Mouse (Mus musculus): ENCODE results near the gene Mapk8. TPM values are rescaled to one million over a fixed set of nuclear protein-coding genes. Genes with fewer than 3 reads are reported as not detected.
A peak's percentile ranks its signal among the peaks of the same experiment; 100 is the strongest.

Gene Mapk8
- polyA plus RNA-seq (2011; ENCODE audit: insufficient read length, low read depth, missing spikeins): 37.4 and 44.2 TPM in 2 replicates

DNA sequence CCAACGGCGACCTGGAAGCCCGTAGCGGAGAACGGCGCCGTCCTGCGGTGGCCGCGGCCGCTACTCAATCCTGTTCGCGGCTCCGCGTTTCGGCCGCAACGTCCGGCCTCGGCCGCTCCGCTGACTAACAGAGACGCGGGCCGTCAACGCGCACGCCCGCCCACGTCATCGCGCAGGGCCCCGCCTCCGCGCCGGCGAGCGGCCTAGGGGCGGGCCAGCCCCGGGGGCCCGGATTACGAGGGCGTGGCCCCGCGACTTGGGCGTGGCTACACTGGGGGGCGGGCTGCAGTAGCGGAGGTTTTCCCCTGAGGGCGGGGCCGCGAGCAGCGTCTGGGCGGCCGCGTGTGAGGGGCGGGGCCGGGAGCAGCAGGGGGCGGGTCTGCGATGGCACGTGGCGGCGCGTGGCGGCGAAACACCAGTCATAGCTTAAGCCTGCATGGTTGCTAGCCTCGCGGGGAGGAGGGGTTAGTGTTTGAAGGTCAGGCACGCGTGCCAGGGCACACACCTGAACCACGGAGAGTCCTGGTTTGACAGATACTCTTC, at the start of gene Mapk8:
Gene Mapk8, minus strand, starts transcription at position 132 of the 543 bp plus-strand sequence.
- TF ChIP-seq CTCF (IDR thresholded peaks at IDR 0.05; ENCODE audit: borderline replicate concordance, insufficient read depth, low read length) (no peak), POLR2A (IDR thresholded peaks at IDR 0.05; ENCODE audit: low read depth, low read length) (peak; percentile 90)

DNA sequence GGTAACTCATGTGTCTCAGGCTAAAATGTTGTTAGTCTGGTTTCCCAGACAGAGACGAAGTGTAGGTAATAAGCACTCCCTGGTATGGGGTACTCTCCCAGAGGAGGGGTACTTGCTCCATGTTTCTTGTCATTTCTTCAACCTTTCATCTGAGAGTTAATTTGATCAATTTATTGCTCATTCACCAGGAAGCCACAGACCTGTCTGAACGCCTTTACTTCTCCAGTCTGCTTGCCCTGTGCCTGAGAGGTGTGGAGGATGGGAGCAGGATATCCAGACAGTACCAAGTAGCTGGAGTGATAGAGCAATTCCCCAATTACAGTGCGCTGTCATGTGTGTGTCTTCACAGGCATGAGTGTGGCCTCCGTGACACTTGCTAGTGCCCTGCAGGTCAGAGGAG, 48.3 kb upstream of the Mapk8 start:
- TF ChIP-seq CTCF (IDR thresholded peaks at IDR 0.05; ENCODE audit: borderline replicate concordance, insufficient read depth, low read length) (no peak), POLR2A (IDR thresholded peaks at IDR 0.05; ENCODE audit: low read depth, low read length) (no peak)

More for the DNA sequence above, at the start of gene Mapk8:
- peak within 1 kb of the TSS; percentile 97 for H3K4me3 ChIP-seq (ENCODE audit: insufficient read depth, low read length)
- 0 out of 2 replicates have a peak, but pooled peaks cover 4% of the 10 kb centered on the region for H3K4me1 ChIP-seq (ENCODE audit: control insufficient read depth, insufficient read depth, low read length)
- H3K27ac ChIP-seq (ENCODE audit: insufficient read depth, low read length): no peak within 1 kb of the TSS

DNA sequence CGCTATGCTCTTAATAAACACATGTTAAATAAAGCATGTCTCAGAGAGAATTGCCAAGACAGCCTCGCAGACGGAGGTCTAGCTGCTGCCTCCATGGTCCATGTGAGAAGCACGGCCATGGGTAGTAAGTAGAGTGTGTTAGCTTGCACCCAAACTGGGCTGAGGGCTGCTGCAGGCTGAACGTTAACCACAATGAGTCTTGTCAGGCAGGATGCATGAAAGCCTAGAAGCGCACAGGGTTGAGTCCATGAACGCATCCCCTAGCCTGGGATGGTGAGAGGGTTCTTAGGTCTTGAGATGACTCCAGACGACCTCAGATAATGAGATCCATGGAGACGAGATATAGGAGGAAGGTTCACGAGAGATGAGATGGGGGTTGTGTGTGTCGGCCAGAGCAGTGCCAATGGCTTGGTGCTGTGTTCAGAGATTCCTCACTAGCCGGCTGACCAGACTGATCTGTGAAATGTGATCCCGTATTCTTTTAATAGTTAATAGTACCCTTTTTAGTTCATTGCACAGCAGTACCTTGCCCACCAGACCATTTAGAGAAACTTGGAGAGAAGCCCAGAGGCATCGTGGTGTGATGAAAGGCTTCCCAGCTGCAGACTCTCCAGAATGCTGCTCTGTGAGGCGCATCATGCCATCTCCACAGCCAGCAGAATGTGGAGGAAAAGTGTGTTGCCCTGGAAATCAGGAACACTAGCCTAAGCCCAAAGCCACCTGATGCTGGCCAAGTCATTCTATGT, 41.0 kb upstream of the Mapk8 start:
- no peaks in the 10 kb centered on the region for H3K4me1 ChIP-seq (ENCODE audit: control insufficient read depth, insufficient read depth, low read length)
- no peak for TF ChIP-seq CTCF (IDR thresholded peaks at IDR 0.05; ENCODE audit: borderline replicate concordance, insufficient read depth, low read length)
- TF ChIP-seq POLR2A (IDR thresholded peaks at IDR 0.05; ENCODE audit: low read depth, low read length): no peak
- H3K27ac ChIP-seq (ENCODE audit: insufficient read depth, low read length): no peak overlapping the region
- no peak overlapping the region for H3K4me3 ChIP-seq (ENCODE audit: insufficient read depth, low read length)

More for the DNA sequence above, 48.3 kb upstream of the Mapk8 start:
- H3K27ac ChIP-seq (ENCODE audit: insufficient read depth, low read length): no peak overlapping the region
- no peak overlapping the region for H3K4me3 ChIP-seq (ENCODE audit: insufficient read depth, low read length)
- peaks cover 6% of the 10 kb centered on the region; the same call in 1 of the 2 replicates for H3K4me1 ChIP-seq (ENCODE audit: control insufficient read depth, insufficient read depth, low read length)

DNA sequence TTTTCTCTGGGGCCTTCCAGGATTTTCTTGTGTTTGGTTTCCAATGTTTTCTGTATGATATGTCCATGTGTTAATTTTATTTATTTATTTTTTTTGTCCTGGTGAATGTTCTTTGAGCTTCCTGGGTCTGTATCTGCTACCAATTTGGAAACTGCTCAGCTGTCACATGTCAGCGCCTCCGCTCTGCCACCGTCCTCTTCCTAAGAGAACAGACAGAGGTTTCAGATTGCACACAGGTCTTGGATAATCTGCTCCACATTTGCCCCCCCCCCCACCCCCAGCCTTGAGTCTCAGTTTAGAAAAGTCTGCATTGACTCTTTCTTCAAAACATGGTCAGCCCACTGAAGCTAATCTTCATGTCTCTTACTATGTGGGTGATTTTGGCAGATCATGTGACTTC, 35.0 kb upstream of the Mapk8 start:
- Histone ChIP-seq H3K27ac (ENCODE audit: insufficient read depth, low read length) (no peak overlapping the region), H3K4me3 (ENCODE audit: insufficient read depth, low read length) (no peak overlapping the region), H3K4me1 (ENCODE audit: control insufficient read depth, insufficient read depth, low read length) (no peaks in the 10 kb centered on the region)
- no peak for TF ChIP-seq CTCF (IDR thresholded peaks at IDR 0.05; ENCODE audit: borderline replicate concordance, insufficient read depth, low read length)
- no peak for TF ChIP-seq POLR2A (IDR thresholded peaks at IDR 0.05; ENCODE audit: low read depth, low read length)

DNA sequence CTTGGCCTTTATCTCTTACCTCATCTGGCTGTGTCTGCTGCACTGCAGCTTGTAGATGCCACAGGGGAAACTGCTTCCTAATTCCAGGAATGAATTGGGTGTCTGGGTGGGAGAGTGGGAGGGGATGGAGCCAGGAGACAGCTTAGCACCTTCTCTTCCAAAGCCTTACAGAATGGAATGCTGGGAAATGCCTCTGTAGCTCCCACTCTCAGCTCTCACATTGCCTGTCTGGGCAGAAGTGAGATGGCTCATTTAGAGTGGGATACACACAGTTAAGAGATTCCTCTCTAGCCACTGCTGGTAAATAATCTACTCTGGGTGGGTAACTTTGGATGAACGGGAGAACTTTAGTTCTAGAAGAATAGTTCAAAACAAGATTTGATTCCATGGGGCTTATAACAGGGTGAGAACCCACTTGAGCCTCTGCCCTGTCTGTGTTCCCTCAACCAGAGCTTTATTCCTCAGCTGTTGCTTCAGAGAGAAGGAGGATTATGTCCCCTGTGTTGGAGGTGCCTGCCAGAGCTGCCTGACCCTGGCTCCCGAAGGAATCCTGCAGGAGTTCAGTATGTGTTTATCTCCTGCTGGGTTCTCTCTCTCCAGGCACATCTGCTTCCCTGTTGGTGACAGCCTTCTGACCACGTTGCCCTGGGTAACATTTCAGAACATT, 29.3 kb upstream of the Mapk8 start:
- H3K27ac ChIP-seq (ENCODE audit: insufficient read depth, low read length): no peak overlapping the region
- TF ChIP-seq CTCF (IDR thresholded peaks at IDR 0.05; ENCODE audit: borderline replicate concordance, insufficient read depth, low read length) (no peak), POLR2A (IDR thresholded peaks at IDR 0.05; ENCODE audit: low read depth, low read length) (no peak)
- H3K4me1 ChIP-seq (ENCODE audit: control insufficient read depth, insufficient read depth, low read length): no peaks in the 10 kb centered on the region
- no peak overlapping the region for H3K4me3 ChIP-seq (ENCODE audit: insufficient read depth, low read length)

GRCm38 (mm10) chr14:33474461-33474860, 27.5 kb upstream of the Mapk8 start:
- H3K4me3 ChIP-seq (ENCODE audit: insufficient read depth, low read length): no peak overlapping the region
- no peaks in the 10 kb centered on the region for H3K4me1 ChIP-seq (ENCODE audit: control insufficient read depth, insufficient read depth, low read length)
- no peak overlapping the region for H3K27ac ChIP-seq (ENCODE audit: insufficient read depth, low read length)
- no peak for TF ChIP-seq CTCF (IDR thresholded peaks at IDR 0.05; ENCODE audit: borderline replicate concordance, insufficient read depth, low read length)
- TF ChIP-seq POLR2A (IDR thresholded peaks at IDR 0.05; ENCODE audit: low read depth, low read length): no peak

GRCm38 (mm10) chr14:33471331-33471730, 24.4 kb upstream of the Mapk8 start, which contains the start of gene Frmpd2:
Gene Frmpd2, plus strand, starts transcription at chr14:33471696.
- H3K4me1 ChIP-seq (ENCODE audit: control insufficient read depth, insufficient read depth, low read length): no peaks in the 10 kb centered on the region
- no peak within 1 kb of the TSS for H3K27ac ChIP-seq (ENCODE audit: insufficient read depth, low read length)
- no peak within 1 kb of the TSS for H3K4me3 ChIP-seq (ENCODE audit: insufficient read depth, low read length)
- TF ChIP-seq CTCF (IDR thresholded peaks at IDR 0.05; ENCODE audit: borderline replicate concordance, insufficient read depth, low read length) (no peak), POLR2A (IDR thresholded peaks at IDR 0.05; ENCODE audit: low read depth, low read length) (no peak)

DNA sequence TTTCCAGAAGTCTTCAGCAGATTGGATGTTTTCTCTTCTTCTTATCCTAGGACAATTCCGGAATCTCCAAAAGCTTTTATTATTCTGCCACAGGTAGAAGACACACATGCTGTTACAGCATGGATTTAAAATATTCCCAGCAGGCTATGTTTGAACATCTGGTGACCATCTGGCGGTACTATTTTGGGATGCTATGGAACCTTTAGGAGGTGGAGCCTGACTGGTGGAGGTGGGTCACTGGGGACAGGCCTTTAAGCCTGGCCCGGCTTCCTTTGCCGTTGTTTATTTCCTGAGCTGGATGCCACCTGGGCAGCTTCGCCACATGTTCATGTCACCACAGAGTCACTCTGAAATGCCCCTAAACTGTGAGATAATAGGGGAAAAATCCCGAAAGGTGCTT, 20.8 kb upstream of the Mapk8 start:
- Histone ChIP-seq H3K4me1 (ENCODE audit: control insufficient read depth, insufficient read depth, low read length) (no peaks in the 10 kb centered on the region), H3K27ac (ENCODE audit: insufficient read depth, low read length) (no peak overlapping the region), H3K4me3 (ENCODE audit: insufficient read depth, low read length) (no peak overlapping the region)
- no peak for TF ChIP-seq CTCF (IDR thresholded peaks at IDR 0.05; ENCODE audit: borderline replicate concordance, insufficient read depth, low read length)
- TF ChIP-seq POLR2A (IDR thresholded peaks at IDR 0.05; ENCODE audit: low read depth, low read length): no peak

GRCm38 (mm10) chr14:33463658-33464057, 16.7 kb upstream of the Mapk8 start:
- H3K27ac ChIP-seq (ENCODE audit: insufficient read depth, low read length): no peak overlapping the region
- no peaks in the 10 kb centered on the region for H3K4me1 ChIP-seq (ENCODE audit: control insufficient read depth, insufficient read depth, low read length)
- TF ChIP-seq POLR2A (IDR thresholded peaks at IDR 0.05; ENCODE audit: low read depth, low read length) (no peak), CTCF (IDR thresholded peaks at IDR 0.05; ENCODE audit: borderline replicate concordance, insufficient read depth, low read length) (no peak)
- no peak overlapping the region for H3K4me3 ChIP-seq (ENCODE audit: insufficient read depth, low read length)

GRCm38 (mm10) chr14:33450331-33450730, 3.4 kb upstream of the Mapk8 start:
- H3K27ac ChIP-seq (ENCODE audit: insufficient read depth, low read length): no peak overlapping the region
- no peak overlapping the region for H3K4me3 ChIP-seq (ENCODE audit: insufficient read depth, low read length)
- TF ChIP-seq POLR2A (IDR thresholded peaks at IDR 0.05; ENCODE audit: low read depth, low read length) (no peak), CTCF (IDR thresholded peaks at IDR 0.05; ENCODE audit: borderline replicate concordance, insufficient read depth, low read length) (no peak)
- H3K4me1 ChIP-seq (ENCODE audit: control insufficient read depth, insufficient read depth, low read length): no peaks in the 10 kb centered on the region

All from embryonic fibroblast, embryonic 13.5 days (primary cell).